Mouse (Mus musculus) olfactory bulb, adult 2 months (tissue): ENCODE data around the gene Slc25a42. TPM values are rescaled to one million over a fixed set of nuclear protein-coding genes. Genes with fewer than 3 reads are reported as not detected.
A peak's percentile ranks its signal among the peaks of the same experiment; 100 is the strongest.

Source experiments
- H3K27ac ChIP-seq: fragments of 200-500 bp; 2 replicates; pipeline ENCODE4 v1.5.1; 2012; ENCODE audit warnings: low read depth, low read length; ENCODE audit not compliant: insufficient read depth
- H3K4me1 ChIP-seq: fragments of 200-500 bp; 2 replicates; pipeline ENCODE4 v1.6.1; 2012; ENCODE audit warnings: low read length; ENCODE audit not compliant: control insufficient read depth, insufficient read depth
- H3K4me3 ChIP-seq: fragments of 200-500 bp; 2 replicates; pipeline ENCODE4 v1.5.1; 2012; ENCODE audit warnings: mild to moderate bottlenecking, low read depth, low read length, moderate library complexity; ENCODE audit not compliant: insufficient read depth
- CTCF ChIP-seq: fragments of 200-500 bp; IDR thresholded peaks from 2 replicates; pipeline ENCODE4 v1.5.1; 2012; ENCODE audit warnings: low read depth, mild to moderate bottlenecking, low read length, moderate library complexity; ENCODE audit not compliant: insufficient read depth
- POLR2A ChIP-seq: fragments of 200-500 bp; IDR thresholded peaks from 2 replicates; pipeline ENCODE4 v1.6.1; 2012; ENCODE audit warnings: mild to moderate bottlenecking, low read depth, low read length, moderate library complexity; ENCODE audit not compliant: insufficient read depth
- WGBS: fragments of 180-500 bp; shearing (Covaris S2); methylation state at CpG from one replicate; pipeline ENCODE4 v1.1.7; 2018; 5-methylcytosine and 5-hydroxymethylcytosine counted together
- polyA plus RNA-seq: library from polyadenylated mRNA; stranded (reverse); fragments of >200 nt; gene quantifications from 2 replicates; pipeline ENCODE4 v1.2.4, GENCODE M21; 2012; ENCODE audit warnings: low replicate concordance; ENCODE audit not compliant: missing spikeins, insufficient read depth, insufficient read length

The Slc25a42 gene
- polyA plus RNA-seq, 1 experiment, result not detected

- H3K4me3 ChIP-seq, result no peak overlapping the region
- H3K4me1 ChIP-seq, result peaks cover 5% of the 10 kb centered on the region
- no peak overlapping the region for H3K27ac ChIP-seq
- no peak for TF ChIP-seq POLR2A
- TF ChIP-seq CTCF, result no peak
- 20% methylated on average over 13 of the region's 13 CpGs for WGBS
Measured at GRCm38 (mm10) chr8:70150158-70150557, 61.9 kb downstream of the Slc25a42 start.

DNA sequence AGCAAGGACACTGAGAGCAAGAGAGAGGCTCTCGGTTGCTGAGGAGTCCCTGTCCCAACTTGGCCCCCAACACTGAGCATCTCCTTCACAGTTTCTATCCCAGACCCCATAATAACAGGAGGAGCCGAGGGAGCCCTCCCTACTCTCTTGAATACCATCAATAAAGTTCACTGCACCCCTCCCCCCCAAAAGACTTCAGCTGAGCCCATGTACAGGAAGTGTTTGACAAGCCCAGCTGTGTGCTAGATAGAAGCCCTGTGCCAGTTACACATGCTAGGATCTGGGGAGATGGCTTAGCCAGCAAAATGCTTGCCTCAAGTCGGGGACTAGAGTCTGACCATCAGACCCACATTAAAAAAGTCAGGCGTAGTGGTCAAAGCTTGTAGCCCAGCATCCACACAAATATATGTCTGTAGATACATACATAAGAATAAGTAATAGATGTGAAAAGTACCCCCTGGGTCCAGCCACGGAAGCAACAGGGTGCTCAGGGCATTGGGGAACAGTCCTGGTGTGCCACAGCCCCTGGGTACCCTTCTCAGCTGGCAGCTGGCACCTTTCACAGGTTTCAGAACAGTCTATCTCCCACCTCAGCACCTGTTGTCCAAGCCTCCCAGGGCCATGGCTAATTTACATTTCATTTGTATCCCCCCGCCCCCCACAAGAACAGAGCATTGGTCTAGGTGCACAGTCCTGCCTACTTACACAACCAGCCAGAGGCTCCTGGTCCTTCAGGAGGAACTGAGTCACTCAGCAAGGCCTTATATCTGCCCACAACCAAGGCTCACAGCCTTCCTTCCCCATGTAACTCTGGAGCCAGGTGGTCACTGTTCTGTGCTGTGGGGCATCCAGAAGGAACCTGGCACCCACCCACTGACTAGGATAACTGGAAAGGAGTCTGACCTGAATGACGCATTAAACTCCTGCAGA, 64.2 kb downstream of the Slc25a42 start:
- 83% methylated on average over 7 of the region's 7 CpGs for WGBS
- no peak overlapping the region for H3K4me3 ChIP-seq

DNA sequence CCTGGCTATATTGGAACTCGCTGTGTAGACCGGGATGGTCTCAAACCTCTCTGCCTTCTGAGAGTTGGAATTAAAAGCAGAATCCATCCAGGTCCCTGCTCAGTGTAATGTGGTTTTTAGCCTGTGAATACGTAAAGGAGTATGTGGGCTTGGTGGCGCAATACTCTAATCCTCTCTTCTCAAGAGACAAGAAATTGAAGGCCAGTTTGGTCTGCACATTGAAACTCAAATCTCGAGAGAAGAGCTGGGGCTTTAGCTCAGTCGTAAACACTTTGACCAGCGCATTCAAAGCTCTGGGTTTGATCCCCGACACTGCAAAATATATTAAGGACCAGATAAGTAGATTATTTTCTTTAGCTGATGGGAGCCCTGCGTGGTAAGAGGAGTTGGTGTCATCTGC, 72.1 kb downstream of the Slc25a42 start:
- Histone ChIP-seq H3K4me3 (peak overlapping the region; percentile 95), H3K4me1 (peaks cover 11% of the 10 kb centered on the region; the same call in 1 of the 2 replicates), H3K27ac (0 out of 2 replicates have a peak overlapping the region, but pooled peaks have one; percentile 77)
- 6% methylated on average over 9 of the region's 9 CpGs for WGBS
- no peak for TF ChIP-seq CTCF
- TF ChIP-seq POLR2A, result no peak

More for the DNA sequence above, 64.2 kb downstream of the Slc25a42 start:
- TF ChIP-seq CTCF (no peak), POLR2A (no peak)
- peaks cover 5% of the 10 kb centered on the region for H3K4me1 ChIP-seq
- H3K27ac ChIP-seq, result no peak overlapping the region

- Histone ChIP-seq H3K4me1 (peaks cover 11% of the 10 kb centered on the region; the same call in 1 of the 2 replicates), H3K27ac (peak within 1 kb of the TSS; percentile 77), H3K4me3 (peak within 1 kb of the TSS; percentile 95)
- under 1% methylated on average over 46 of the region's 46 CpGs for WGBS
- TF ChIP-seq CTCF (no peak), POLR2A (peak; percentile 31; the same call in 1 of the 2 replicates)
Measured at GRCm38 (mm10) chr8:70139026-70139857, 72.9 kb downstream of the Slc25a42 start, which contains the start of the genes Rfxank, Borcs8 and Mef2b. TSS of gene Rfxank (minus strand) at chr8:70139154. TSS of gene Borcs8 (plus strand) at chr8:70139499. TSS of gene Mef2b (plus strand) at chr8:70139711.

- Histone ChIP-seq H3K27ac (no peak overlapping the region), H3K4me3 (no peak overlapping the region), H3K4me1 (peaks cover 11% of the 10 kb centered on the region; the same call in 1 of the 2 replicates)
- TF ChIP-seq POLR2A, result no peak
- 72% methylated on average over 4 of the region's 4 CpGs for WGBS
Measured at GRCm38 (mm10) chr8:70137890-70138289, 74.2 kb downstream of the Slc25a42 start.

GRCm38 (mm10) chr8:70136591-70136990, 75.5 kb downstream of the Slc25a42 start:
- WGBS, result 87% methylated on average over 4 of the region's 4 CpGs
- no peak overlapping the region for H3K27ac ChIP-seq
- H3K4me1 ChIP-seq, result peaks cover 18% of the 10 kb centered on the region
- H3K4me3 ChIP-seq, result no peak overlapping the region
- no peak for TF ChIP-seq CTCF
- TF ChIP-seq POLR2A, result no peak

GRCm38 (mm10) chr8:70134931-70135330, 77.2 kb downstream of the Slc25a42 start:
- 90% methylated on average over 9 of the region's 9 CpGs for WGBS
- Histone ChIP-seq H3K27ac (no peak overlapping the region), H3K4me3 (no peak overlapping the region), H3K4me1 (peaks cover 23% of the 10 kb centered on the region)
- TF ChIP-seq CTCF (no peak), POLR2A (no peak)

Other genes with a start within 250 kb of the Slc25a42 start
- not detected in 2 replicates for gene Gatad2a, start 215.9 kb downstream of the Slc25a42 start, polyA plus RNA-seq
- not detected in 2 replicates for gene Mau2, start 169.6 kb downstream of the Slc25a42 start, polyA plus RNA-seq
- gene Sugp1, start 169.5 kb downstream of the Slc25a42 start, polyA plus RNA-seq, result not detected in 2 replicates
- gene Tm6sf2, start 139.4 kb downstream of the Slc25a42 start, polyA plus RNA-seq, result not detected in 2 replicates
- not detected in 2 replicates for gene Hapln4, start 128.8 kb downstream of the Slc25a42 start, polyA plus RNA-seq
- 84.7 TPM in 1 of 2 replicates, not detected in the other for gene Ncan, start 91.4 kb downstream of the Slc25a42 start, polyA plus RNA-seq
- gene Nr2c2ap, start 81.0 kb downstream of the Slc25a42 start, polyA plus RNA-seq, result not detected in 2 replicates
- not detected in 2 replicates for gene Rfxank, start 73.2 kb downstream of the Slc25a42 start, polyA plus RNA-seq
- not detected in 2 replicates for gene Borcs8, start 72.8 kb downstream of the Slc25a42 start, polyA plus RNA-seq
- not detected in 2 replicates for gene Mef2b, start 72.6 kb downstream of the Slc25a42 start, polyA plus RNA-seq
- not detected in 2 replicates for gene Tmem161a, start 39.9 kb downstream of the Slc25a42 start, polyA plus RNA-seq
- not detected in 2 replicates for gene Sugp2, start 21.9 kb upstream of the Slc25a42 start, polyA plus RNA-seq
- gene Armc6, start 22.2 kb upstream of the Slc25a42 start, polyA plus RNA-seq, result not detected in 2 replicates
- not detected in 2 replicates for gene Homer3, start 70.5 kb upstream of the Slc25a42 start, polyA plus RNA-seq
- not detected in 2 replicates for gene Ddx49, start 90.2 kb upstream of the Slc25a42 start, polyA plus RNA-seq
- gene Cope, start 90.2 kb upstream of the Slc25a42 start, polyA plus RNA-seq, result not detected in 2 replicates
- not detected in 2 replicates for gene Cers1, start 103.5 kb upstream of the Slc25a42 start, polyA plus RNA-seq
- gene Gdf1, start 117.5 kb upstream of the Slc25a42 start, polyA plus RNA-seq, result not detected in 2 replicates
- gene Upf1, start 141.0 kb upstream of the Slc25a42 start, polyA plus RNA-seq, result not detected in 2 replicates
- gene Comp, start 161.3 kb upstream of the Slc25a42 start, polyA plus RNA-seq, result not detected in 2 replicates
- gene Crtc1, start 227.3 kb upstream of the Slc25a42 start, polyA plus RNA-seq, result not detected in 2 replicates